Mouse (Mus musculus) E14TG2a.4 (cell line): Measurements from ENCODE around the gene Pip4k2b.
A peak's percentile ranks its signal among the peaks of the same experiment; 100 is the strongest.

Experiments
- H3K27me3 ChIP-seq: 2 replicates; pipeline ENCODE4 v1.6.1; 2014; ENCODE audit warnings: low read length, control low read depth; ENCODE audit not compliant: insufficient read depth
- H3K36me3 ChIP-seq: 2 replicates; pipeline ENCODE4 v1.6.1; 2014; ENCODE audit warnings: low read length, control low read depth; ENCODE audit not compliant: insufficient read depth
- H3K4me1 ChIP-seq: replicated peaks from 2 replicates; pipeline ENCODE4 v1.6.1; 2014; ENCODE audit warnings: low read depth, low read length, control low read depth
- H3K4me3 ChIP-seq: replicated peaks from 2 replicates; pipeline ENCODE4 v1.5.1; 2014; ENCODE audit warnings: mild to moderate bottlenecking, low read length
- H3K9me3 ChIP-seq: 2 replicates; pipeline ENCODE4 v1.6.1; 2014; ENCODE audit warnings: low read length, control low read depth
- CTCF ChIP-seq: conservative IDR thresholded peaks from 2 replicates; pipeline ENCODE4 v1.5.1; 2014; ENCODE audit warnings: low read length
- NANOG ChIP-seq: IDR thresholded peaks from 2 replicates; pipeline ENCODE4 v1.6.1; 2014; ENCODE audit warnings: borderline replicate concordance, low read length, mixed read lengths
- POU5F1 ChIP-seq: IDR thresholded peaks from 2 replicates; pipeline ENCODE4 v1.6.1; 2014; ENCODE audit warnings: low read length, borderline replicate concordance

Gene Pip4k2b

GRCm38 (mm10) chr11:97671177-97671527 lies 73.4 kb downstream of the Pip4k2b start:
- H3K9me3 ChIP-seq, result no peaks in the 10 kb centered on the region
- H3K36me3 ChIP-seq, result peaks cover 100% of the 10 kb centered on the region
- no peaks in the 10 kb centered on the region for H3K27me3 ChIP-seq
- H3K4me1 ChIP-seq, result peaks cover 100% of the 10 kb centered on the region
- TF ChIP-seq CTCF, result no peak
- TF ChIP-seq POU5F1, result 0 out of 2 replicates have a peak, but pooled peaks have one; percentile 24
- H3K4me3 ChIP-seq, result peak overlapping the region; percentile 90

GRCm38 (mm10) chr11:97670234-97671176 lies 74.0 kb downstream of the Pip4k2b start:
- H3K27me3 ChIP-seq, result no peaks in the 10 kb centered on the region
- H3K36me3 ChIP-seq, result peaks cover 100% of the 10 kb centered on the region
- peaks cover 100% of the 10 kb centered on the region for H3K4me1 ChIP-seq
- H3K9me3 ChIP-seq, result no peaks in the 10 kb centered on the region
- TF ChIP-seq NANOG (no peak), POU5F1 (no peak)
- peak overlapping the region; percentile 90 for H3K4me3 ChIP-seq

GRCm38 (mm10) chr11:97669829-97670228 lies 74.7 kb downstream of the Pip4k2b start:
- Histone ChIP-seq H3K27me3 (no peaks in the 10 kb centered on the region), H3K4me3 (peak overlapping the region; percentile 90), H3K4me1 (peaks cover 100% of the 10 kb centered on the region), H3K9me3 (no peaks in the 10 kb centered on the region), H3K36me3 (peaks cover 99% of the 10 kb centered on the region)
- TF ChIP-seq POU5F1 (no peak), CTCF (no peak), NANOG (no peak)

- H3K27me3 ChIP-seq, result no peaks in the 10 kb centered on the region
- TF ChIP-seq NANOG, result no peak
These were observed 75.2 kb downstream of the Pip4k2b start for GRCm38 (mm10) chr11:97669268-97669667.

DNA sequence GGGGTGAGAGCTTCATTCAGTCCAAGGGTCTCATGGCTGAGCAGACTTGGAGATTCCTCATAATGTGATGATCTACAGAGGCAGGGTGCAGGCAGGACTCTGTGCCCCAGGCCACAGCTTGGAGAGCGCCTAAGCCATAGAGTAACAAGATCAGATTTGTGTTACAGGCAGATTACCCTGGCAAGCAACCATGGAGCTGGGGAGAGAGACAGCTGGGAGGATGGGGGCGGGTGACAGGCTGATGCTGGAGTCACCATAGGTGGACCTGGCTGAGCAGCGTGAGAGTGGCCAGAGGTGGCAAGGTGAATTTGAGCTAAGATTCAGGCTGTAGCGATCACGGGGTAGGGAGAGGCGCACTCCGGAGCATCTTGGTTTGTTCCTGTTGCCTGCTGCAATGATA lies 76.3 kb downstream of the Pip4k2b start:
- Histone ChIP-seq H3K36me3 (peaks cover 82% of the 10 kb centered on the region), H3K4me1 (peaks cover 85% of the 10 kb centered on the region), H3K27me3 (no peaks in the 10 kb centered on the region), H3K9me3 (no peaks in the 10 kb centered on the region), H3K4me3 (peak overlapping the region; percentile 90)
- TF ChIP-seq CTCF (no peak), POU5F1 (no peak), NANOG (no peak)

More at GRCm38 (mm10) chr11:97669268-97669667, 75.2 kb downstream of the Pip4k2b start:
- peaks cover 93% of the 10 kb centered on the region for H3K36me3 ChIP-seq
- H3K9me3 ChIP-seq, result no peaks in the 10 kb centered on the region
- H3K4me1 ChIP-seq, result peaks cover 96% of the 10 kb centered on the region
- H3K4me3 ChIP-seq, result peak overlapping the region; percentile 90

- Histone ChIP-seq H3K27me3 (no peaks in the 10 kb centered on the region), H3K4me3 (peak overlapping the region; percentile 90), H3K4me1 (peaks cover 71% of the 10 kb centered on the region), H3K9me3 (no peaks in the 10 kb centered on the region), H3K36me3 (peaks cover 69% of the 10 kb centered on the region)
- TF ChIP-seq POU5F1, result no peak
- TF ChIP-seq NANOG, result no peak
- no peak for TF ChIP-seq CTCF
These were observed 77.7 kb downstream of the Pip4k2b start for GRCm38 (mm10) chr11:97666794-97667193.

DNA sequence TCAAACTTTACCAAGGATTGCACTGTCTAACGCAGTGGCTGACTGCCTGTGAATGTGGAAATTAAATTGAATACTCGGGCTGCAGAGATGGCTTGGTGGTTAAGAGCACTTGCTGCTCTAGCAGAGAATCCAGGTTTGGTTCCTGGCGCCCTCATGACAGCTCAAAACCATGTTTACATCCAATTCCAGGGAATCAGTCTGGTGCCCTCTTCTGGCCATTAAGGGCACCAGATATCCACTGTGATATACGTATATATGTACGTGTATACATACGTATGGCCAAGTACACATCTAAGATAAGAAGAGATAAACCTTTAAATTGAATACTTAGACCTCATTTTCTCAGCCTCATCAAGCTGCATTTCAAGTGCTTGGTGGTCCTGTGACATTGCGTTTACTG lies 78.3 kb downstream of the Pip4k2b start:
- no peaks in the 10 kb centered on the region for H3K9me3 ChIP-seq
- peak overlapping the region; percentile 90 for H3K4me3 ChIP-seq
- peaks cover 68% of the 10 kb centered on the region for H3K4me1 ChIP-seq
- no peak for TF ChIP-seq NANOG
- peak; percentile 78 for TF ChIP-seq CTCF
- H3K36me3 ChIP-seq, result peaks cover 63% of the 10 kb centered on the region
- H3K27me3 ChIP-seq, result no peaks in the 10 kb centered on the region

DNA sequence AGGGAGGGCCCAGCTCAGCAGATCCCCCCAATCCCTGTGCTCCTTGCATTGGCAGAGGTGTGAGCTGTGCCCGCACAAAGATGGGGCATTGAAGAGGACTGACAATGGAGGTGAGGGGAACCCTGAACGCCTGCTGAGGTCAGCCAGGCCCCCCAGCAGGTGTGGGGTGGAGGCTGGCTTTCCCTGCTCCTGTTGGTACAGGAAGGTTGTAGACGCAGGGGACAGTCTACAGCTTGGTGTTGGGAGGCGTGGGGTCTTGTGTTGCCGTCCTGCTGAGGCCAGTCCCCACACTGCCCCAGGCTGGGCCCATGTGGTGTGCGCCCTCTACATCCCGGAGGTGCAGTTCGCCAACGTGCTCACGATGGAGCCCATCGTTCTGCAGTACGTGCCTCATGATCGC lies 79.1 kb downstream of the Pip4k2b start:
- H3K4me1 ChIP-seq, result peaks cover 68% of the 10 kb centered on the region
- TF ChIP-seq CTCF (no peak), NANOG (no peak), POU5F1 (no peak)
- no peaks in the 10 kb centered on the region for H3K9me3 ChIP-seq
- peaks cover 55% of the 10 kb centered on the region for H3K36me3 ChIP-seq
- H3K4me3 ChIP-seq, result peak overlapping the region; percentile 90
- H3K27me3 ChIP-seq, result no peaks in the 10 kb centered on the region
